Mouse (Mus musculus) left cerebral cortex, adult 2 months (tissue): Measurements from ENCODE around the gene Cry2. TPM values are rescaled to one million over a fixed set of nuclear protein-coding genes. Genes with fewer than 3 reads are reported as not detected.

Experiments used
- DNase-seq, 2 experiments: peaks; one replicate each; pipeline ENCODE4 v3.0.0; 2021 to 2022; ENCODE audit warnings: low spot score in 2 of 2, mixed read lengths in 1 of 2; ENCODE audit errors: extremely low spot score in 1 of 2
- H3K27ac ChIP-seq: fragments of 200-600 bp; 2 replicates; pipeline ENCODE4 v1.8.1; 2022
- H3K4me3 ChIP-seq: fragments of 200-600 bp; 2 replicates; pipeline ENCODE4 v1.8.1; 2022
- CTCF ChIP-seq: fragments of 200-600 bp; IDR thresholded peaks from 2 replicates; pipeline ENCODE4 v1.8.1; 2022; ENCODE audit warnings: antibody characterized with exemption, mild to moderate bottlenecking, moderate library complexity
- intact Hi-C: fragments of 180-260 bp; cut with DNase I; formaldehyde crosslinking; loops from one replicate; pipeline ENCODE4 v1.15.1; 2025
- total RNA-seq, 2 experiments: library from RNA; stranded (reverse); gene quantifications; 2 replicates each; pipeline ENCODE4 v1.2.3; 2021

Cry2 gene
- total RNA-seq, 2 experiments from 2014 or later = 126 to 129 TPM

DNA sequence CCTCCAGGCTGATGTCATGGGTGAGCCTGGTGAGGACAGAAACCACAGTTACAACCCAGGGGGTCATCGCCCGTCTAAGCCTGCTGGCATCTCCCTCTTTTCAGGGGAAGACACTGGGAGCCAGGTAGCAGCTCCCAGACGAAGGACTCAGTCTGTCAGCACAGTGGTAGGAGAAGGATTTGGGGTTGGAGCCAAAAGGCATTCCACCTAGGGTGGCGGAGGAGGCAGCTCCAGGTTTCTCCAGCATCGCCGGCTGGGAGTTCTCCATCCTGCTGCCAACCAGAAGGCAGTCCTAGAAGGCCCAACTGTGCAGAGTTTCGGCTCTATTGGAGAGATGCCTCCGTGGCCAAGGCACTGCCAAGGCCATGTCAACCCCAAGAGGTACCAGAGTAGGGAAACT, 42.7 kb downstream of the Cry2 start:
- peak in 1 of 2 experiments; percentile 53 for DNase-seq
- H3K4me3 ChIP-seq = peak overlapping the region; percentile 44
- TF ChIP-seq CTCF = no peak
- peak overlapping the region; percentile 90 for H3K27ac ChIP-seq
- intact Hi-C loops = no loop called here

DNA sequence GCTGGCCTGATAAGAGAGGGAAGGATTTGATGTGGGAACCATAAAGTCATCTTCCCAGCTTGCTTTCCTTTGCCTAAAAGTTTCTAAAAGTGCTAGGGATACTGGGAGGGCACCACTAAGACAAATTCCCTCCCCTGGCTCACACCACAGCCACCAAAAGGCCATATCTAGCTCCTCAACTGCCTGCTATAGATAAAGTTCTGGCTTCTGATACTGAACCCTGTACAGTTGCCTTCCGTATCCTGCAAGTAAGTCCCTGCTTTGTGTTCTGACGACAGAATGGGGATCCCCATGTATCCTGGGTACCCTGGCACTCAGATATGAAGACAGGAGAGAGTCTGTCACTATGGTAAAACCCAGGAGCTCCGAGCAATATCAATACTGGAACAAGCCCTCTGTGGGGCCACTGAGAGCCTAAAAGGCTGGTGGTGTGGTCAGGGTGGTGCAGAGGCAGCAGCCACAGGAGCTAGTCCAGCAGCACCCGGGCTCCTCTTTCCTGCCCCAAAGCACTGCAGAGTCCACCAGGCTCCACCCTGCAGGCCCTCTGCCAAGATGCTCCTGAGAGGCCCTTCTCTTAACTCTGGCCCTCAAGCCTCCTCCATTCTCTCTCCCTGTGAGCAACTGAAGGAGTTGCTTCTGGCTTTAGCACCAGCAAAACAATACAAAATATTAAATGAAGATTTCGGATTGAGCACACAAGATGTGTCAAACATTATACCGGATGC, 43.5 kb downstream of the Cry2 start:
- H3K27ac ChIP-seq = peak overlapping the region; percentile 90
- no peak for TF ChIP-seq CTCF
- H3K4me3 ChIP-seq = no peak overlapping the region; the same call in none of the 2 replicates
- intact Hi-C loops = no loop called here
- DNase-seq = no peak

DNA sequence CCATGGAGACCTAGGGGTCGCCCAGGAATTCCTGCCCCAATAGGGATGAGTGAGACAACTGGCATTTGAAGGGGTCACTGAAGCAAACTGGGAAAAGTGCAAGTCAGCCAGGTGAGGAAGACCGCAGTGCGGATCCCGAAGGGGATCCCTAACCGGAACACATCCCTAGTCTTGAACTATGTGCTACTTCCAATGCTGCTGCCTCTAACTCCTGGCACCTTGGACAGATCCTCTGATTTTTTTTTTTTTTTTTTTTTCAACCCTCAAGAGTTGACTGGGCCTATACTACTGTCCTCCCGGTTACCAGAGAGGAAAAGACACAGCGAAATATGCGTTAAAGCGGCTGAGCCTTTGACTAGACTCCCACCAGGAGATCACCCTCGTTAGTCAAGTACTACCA, 44.2 kb downstream of the Cry2 start:
- intact Hi-C loops = loop anchor here (1.0 kb wide), 1 partner anchor 43 kb away; no protein-coding TSS in a partner anchor
- peak overlapping the region; percentile 71 for H3K4me3 ChIP-seq
- H3K27ac ChIP-seq = peak overlapping the region; percentile 93
- no peak for TF ChIP-seq CTCF
- DNase-seq = no peak

DNA sequence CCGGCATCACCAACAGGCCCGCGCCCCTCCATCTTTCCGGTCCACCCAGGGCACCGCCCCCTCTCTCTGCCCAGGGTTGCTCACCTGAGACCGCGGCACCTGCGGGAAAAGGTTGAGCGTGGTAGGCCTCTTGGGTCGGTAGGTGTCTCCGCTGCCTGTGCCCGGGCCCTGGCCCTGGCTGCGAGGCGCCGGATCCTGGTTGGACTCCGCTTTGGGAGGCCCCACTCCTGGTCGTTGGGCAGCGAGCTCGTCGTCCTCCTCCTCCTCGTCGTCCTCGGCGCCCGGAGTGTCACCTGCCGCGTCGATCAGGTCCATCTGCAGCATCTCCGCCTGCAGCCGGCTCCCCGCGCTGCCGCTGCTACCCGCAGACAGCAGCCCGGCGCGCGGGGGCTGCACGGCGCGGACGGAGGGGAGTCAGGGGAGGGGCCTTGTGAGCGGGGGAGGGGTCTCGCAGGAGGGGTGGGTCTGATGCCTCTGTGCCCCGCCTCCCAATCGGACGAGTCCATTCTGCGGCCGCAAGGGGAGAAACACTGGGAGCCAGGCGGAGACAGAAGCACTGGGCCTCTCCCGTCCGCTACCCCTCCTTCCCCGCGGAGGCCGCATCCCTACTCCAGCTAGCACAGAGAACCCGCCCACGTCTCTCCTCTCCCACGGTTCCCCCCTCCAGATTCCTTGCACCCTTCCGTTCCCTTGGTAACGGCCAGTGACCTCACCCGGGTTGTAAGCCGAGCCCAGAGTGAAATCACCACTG, 44.8 kb downstream of the Cry2 start:
- Histone ChIP-seq H3K4me3 (peak overlapping the region; percentile 71), H3K27ac (peak overlapping the region; percentile 93)
- DNase-seq = peak; percentile 91 to 94
- no peak; the same call in 1 of the 2 replicates for TF ChIP-seq CTCF
- intact Hi-C loops = loop anchor here (1.0 kb wide), 1 partner anchor 43 kb away; no protein-coding TSS in a partner anchor

DNA sequence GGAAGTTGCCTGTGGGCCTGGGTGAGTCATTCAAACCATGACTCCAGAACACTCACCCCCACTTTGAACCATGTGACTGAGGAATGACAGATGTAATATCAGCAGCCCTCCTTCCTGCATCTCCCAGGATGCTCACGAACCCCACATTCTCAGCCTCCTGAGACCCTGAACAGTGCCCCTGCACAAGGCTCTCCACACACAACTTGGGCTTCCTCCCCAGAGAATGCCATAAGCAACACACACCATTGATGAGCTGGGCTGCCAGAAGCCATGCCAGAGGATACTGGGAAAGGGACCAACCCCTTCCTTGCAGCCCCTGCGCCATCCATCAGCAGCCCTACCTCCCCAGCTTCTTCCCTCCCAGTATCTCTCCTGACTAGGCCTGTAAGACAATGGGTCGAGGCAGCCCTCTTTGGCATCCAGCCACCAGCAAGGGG, 45.7 kb downstream of the Cry2 start:
- intact Hi-C loops = no loop called here
- Histone ChIP-seq H3K27ac (peak overlapping the region; percentile 93), H3K4me3 (peak overlapping the region; percentile 71)
- no peak for TF ChIP-seq CTCF
- DNase-seq = no peak

DNA sequence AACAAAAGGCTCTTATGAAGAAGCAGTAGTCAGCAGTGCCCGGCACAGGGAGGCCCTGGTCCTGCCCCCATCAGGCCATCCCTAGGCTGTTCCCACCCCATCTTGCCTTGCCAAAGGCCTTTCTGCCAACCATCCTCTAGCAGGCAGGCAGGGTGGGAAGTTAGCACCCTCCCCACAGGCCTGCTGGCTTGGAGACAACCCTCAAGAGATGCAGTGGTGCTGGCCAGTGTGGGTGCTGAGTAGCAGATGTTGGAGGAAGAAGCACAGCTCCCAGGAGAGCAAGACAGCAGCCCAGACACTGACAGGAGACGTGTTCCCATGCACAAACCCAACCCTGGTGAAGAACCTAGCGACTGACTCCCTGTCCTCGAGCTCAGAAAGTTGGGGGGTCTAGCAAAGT, 46.2 kb downstream of the Cry2 start:
- Histone ChIP-seq H3K27ac (peak overlapping the region; percentile 93), H3K4me3 (peak overlapping the region; percentile 71)
- intact Hi-C loops = no loop called here
- no peak for TF ChIP-seq CTCF
- DNase-seq = peak; percentile 45 to 65

DNA sequence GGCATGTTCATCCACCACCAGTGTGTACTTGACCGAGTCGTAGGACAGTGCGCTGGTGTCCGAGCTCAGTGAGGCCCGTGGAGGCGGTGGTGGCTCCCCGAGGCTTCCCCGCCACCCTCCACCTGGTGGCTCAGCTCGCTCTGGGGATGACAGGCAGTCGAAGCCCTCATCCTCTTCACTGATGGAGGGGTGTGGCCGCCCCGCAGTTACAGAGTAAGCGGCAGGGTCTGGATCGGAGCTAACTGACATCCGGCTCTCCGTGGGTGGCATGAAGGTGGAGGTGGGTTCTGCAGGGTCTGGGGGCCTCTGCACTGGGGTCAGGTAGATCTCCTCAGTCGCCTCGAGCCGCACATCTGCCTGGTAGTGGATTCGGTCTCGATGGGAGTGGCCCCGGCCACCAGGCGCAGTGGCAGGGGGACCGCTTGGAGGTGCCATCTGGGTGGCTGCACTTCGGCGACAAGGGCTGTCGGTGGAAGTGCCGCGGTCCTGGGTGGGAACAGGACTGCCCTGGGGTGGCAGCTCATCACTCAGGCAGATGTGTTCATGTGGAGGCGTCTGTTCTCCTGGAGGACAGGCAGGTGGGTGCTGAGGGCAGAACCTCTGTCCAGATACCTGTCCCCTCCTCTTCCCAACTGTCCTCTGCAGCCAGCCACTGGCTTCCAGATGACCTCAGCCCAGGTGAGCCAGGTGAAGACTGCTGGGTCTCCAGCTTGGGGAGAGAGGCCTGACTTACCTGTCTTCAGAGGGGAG, 46.8 kb downstream of the Cry2 start:
- intact Hi-C loops = no loop called here

DNA sequence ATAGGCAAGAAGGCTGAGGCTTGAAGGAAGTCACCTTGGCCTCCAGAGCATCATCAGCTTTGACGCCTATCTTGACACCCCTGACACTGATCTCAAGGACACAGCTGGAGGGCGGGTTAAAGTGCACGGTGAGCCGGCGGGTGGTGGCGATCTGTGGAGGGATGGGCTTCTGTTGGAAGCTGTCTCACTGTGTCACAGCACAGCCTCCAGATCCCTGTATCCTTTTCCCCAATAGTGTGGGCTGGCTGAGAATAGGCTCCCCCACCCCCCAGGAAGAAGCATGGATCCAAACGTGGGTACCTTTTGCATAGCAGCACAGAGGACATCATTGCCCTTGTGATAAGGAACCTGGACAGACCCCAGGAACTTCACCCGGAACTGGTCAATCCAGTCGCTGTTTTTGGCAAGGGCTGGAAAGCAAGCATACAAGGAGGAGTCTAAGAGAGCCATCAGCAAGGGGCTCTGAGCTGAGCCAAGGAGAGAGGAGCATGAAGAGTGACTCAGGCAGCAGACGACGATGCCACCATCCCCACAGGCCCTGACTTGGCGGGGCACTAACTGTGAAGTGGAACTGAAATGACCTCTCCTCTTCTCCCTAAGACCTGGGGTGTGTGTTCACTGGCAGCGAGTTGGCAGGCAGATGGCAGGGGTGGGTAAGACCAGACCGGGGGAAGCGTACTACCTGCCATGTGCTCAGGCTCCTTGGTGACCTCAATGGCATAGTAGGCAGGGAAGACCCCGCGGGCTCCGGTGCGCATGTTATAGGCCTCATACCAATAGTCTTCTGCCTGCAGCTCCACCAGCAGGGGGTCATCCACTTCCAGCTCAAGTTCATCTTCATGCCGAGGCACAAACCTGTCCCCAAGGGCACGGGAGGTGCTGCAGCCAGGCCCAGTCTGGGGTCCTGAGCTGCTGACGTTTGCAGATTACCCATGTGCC, 48.5 kb downstream of the Cry2 start:
- peak overlapping the region; percentile 51 for H3K27ac ChIP-seq
- intact Hi-C loops = no loop called here
- no peak; the same call in 1 of the 2 replicates for TF ChIP-seq CTCF

More for the DNA sequence above, 46.8 kb downstream of the Cry2 start:
- TF ChIP-seq CTCF = no peak
- Histone ChIP-seq H3K4me3 (peak overlapping the region; percentile 71), H3K27ac (peak overlapping the region; percentile 93)
- no peak for DNase-seq

DNA sequence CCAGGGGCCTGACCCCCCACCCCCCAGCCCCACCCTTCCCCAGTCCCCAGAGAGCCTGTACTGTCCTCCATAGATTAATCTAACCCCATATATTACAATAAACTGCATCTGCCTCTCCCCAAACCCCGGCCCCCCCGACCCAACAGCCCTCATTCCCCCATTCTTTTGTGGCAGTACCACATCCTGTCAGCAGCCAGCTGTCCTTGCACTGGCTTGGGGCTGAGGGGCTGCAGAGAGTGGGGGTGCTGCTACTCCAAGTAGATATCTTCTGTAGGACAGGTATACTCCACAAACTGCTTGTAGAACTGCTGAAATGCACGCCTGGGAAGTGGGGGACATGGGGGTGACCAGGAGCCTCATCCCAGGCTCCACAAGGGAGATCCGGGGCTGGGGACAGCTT, 49.7 kb downstream of the Cry2 start:
- H3K4me3 ChIP-seq = no peak overlapping the region
- TF ChIP-seq CTCF = no peak
- H3K27ac ChIP-seq = no peak overlapping the region
- intact Hi-C loops = loop anchor here (5.0 kb wide), 1 partner anchor 452 kb away; the partner anchor contains the start of gene Mdk
- no peak for DNase-seq

More for the DNA sequence above, 48.5 kb downstream of the Cry2 start:
- no peak for DNase-seq
- no peak overlapping the region for H3K4me3 ChIP-seq

DNA sequence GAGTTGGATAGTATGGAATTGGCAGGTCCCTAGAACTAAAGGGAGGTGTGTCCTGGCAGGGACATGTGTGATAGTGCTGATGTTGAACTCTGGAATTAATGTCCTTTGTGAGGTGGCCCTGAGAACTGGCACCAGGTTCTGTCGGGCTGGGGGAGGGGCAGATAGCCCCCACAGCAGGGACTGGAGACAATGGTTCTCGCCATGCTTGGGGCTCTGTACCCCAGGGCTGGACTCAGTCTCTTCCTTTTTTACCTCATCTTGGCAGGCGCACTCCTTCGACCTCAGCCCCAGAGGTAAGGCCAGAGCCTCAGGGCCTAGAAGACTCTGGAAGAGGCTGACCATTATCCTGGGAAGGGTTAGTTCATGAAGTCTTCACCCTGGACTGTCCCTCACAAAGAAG, 51.1 kb downstream of the Cry2 start:
- intact Hi-C loops = loop anchor here (5.0 kb wide), 1 partner anchor 450 kb away; the partner anchor contains the start of gene Mdk
- DNase-seq = no peak
- no peak overlapping the region for H3K4me3 ChIP-seq
- no peak for TF ChIP-seq CTCF
- no peak overlapping the region for H3K27ac ChIP-seq
